Mouse (Mus musculus) urinary bladder, postnatal 10 days (tissue): Measurements from ENCODE around the gene Ciapin1.

Experiments
- DNase-seq: peaks from one replicate; pipeline ENCODE4 v3.0.0; 2022; ENCODE audit warnings: low spot score

The Ciapin1 gene

DNA sequence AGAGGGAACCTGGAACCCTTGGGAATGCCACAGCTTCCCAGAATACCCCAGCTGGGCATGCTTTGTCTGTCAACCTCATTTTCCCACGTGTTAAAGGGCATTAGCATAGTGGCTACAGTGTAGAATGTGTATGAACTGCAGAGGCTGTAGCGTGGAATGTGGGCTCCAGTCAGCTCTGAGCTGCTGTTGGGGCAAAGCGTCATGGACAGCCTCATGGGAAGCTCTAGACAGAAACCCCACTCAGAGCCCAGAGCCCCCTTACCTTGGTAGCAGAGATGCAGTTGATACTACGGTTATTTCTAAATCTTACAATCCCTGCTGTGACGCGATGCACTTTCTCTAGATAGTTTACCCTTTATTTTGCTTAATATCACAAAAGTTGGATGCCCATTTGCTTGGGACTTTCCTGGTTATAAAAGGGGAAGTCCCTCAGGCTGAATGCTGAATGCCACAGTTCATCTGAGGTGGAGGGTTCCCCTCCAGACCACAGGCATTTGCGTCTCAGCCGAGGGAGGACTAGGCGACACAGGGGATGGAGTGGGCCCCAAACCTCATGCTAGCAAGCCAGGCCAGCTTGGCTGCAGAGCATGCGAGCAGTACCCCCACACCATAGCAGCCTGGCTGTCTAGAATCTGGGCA, 59.1 kb downstream of the Ciapin1 start:
- DNase-seq = no peak

DNA sequence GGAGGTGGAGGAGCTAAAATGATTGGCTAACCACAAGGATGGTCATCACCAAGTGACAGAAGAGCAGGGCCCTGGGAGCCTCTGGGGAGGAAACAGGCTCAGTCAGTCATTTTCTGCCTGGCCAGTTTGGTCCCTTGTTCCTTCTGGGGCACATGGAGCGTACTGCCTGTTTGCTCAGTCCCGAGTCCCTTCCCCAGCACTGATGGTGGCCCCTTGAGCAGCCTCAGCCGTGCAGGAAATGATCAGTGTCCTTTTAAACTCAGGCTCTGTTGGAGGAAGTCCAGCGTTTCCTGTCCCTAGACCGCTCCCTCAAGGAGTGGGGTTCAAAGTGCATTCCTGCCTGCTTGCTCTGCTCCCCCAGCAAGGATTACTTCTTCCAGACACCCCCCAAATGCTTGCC, 59.7 kb downstream of the Ciapin1 start:
- DNase-seq = no peak

DNA sequence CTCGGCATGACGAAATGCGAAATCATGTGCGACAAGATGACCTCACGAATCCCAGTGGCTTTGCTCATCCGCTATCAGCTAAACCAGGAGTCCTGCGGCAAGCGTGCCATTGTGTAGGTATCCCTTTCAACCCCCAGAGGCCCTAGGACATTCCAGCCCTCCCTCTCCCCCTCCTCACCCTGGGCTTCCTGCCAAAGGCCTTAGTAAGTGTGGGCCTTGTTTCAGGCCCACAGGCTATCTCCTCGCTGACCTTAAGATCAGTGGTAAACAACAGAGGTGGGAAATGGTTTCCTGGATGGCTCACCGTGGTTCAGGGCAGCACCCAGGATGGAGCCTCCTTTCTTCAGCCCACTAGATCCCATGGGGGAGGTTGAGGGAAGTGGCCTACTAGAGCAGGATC, 60.1 kb downstream of the Ciapin1 start:
- DNase-seq = no peak

DNA sequence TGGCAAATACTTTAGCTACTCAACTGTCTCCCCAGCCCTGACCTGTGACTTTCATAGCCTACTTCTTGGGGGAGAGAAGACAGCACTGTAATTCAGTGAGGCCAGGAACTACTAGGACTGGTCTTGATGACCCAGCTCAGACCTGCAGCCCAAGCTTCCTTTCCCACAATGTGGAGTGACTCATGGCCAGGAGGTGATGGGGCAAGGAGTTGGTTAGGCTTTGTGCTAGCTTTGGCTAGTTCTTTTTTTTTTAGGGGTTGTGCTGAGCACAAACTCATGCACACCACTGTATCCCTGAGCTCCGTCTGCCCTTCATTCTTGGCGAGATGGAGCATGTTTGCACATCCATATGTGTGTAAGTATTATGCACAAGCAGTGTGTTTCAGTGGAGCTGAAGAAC, 61.8 kb downstream of the Ciapin1 start:
- DNase-seq = no peak

DNA sequence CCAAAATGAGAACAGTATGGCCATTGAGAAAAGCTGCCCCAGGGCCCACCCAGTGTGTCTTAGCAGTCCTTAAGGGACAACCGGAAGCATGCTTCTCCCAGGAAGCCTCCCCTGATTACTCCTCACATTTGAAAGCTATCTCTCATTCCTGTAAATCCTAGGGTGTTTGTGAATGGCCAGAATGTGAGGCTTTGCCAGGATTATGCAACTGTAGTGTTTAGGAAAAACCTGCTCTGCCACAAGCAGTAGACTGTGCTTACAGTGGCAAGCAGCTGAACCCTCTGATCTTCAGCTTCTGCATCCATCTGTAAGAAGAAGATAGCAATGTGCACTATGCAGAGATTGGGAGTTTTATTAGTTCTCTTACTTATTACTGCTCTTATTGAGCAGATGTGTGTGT, 63.6 kb downstream of the Ciapin1 start:
- DNase-seq = no peak

DNA sequence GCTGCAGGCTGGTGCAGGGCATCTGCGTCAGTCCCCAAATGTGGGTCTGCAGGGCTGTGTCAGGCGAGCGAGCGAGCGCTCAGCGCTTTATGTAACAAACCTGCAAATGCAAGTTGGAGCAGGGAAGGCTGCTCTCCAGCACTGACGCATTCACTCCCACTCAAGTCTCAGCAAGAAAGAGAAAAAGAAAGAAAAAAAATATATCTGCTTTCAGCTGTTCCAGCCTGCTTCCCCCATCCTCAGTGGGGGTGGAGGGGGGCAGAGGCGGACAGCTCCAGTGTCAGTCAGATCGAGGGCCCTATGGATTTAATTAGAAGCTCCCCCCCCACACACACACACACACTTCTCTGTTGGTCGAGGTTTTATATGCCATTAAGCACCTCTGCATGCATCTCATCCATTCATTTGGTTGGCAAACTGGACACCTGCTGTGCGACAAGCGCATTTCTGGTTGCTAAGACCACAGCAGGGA, 64.4 kb downstream of the Ciapin1 start:
- no peak for DNase-seq

DNA sequence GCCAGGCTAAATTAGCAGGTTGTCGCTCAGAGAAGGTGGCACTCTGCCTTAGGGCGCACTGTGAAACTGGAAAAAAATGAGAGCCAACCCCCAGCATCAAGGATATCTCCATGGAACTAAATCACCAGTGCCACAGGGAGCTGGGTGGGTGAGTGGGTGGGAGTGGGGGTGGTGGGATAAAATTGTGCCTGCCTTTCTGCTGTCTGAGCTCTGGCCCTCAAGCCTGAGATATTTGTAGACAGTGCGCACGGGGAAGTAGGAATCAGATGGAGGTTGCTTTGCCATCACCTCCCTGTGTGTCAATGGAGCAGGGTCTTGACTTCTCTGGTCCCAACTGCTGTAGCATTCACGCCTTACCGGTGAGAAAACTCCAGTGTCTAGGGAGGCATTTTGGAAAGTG, 65.1 kb downstream of the Ciapin1 start:
- DNase-seq = no peak

DNA sequence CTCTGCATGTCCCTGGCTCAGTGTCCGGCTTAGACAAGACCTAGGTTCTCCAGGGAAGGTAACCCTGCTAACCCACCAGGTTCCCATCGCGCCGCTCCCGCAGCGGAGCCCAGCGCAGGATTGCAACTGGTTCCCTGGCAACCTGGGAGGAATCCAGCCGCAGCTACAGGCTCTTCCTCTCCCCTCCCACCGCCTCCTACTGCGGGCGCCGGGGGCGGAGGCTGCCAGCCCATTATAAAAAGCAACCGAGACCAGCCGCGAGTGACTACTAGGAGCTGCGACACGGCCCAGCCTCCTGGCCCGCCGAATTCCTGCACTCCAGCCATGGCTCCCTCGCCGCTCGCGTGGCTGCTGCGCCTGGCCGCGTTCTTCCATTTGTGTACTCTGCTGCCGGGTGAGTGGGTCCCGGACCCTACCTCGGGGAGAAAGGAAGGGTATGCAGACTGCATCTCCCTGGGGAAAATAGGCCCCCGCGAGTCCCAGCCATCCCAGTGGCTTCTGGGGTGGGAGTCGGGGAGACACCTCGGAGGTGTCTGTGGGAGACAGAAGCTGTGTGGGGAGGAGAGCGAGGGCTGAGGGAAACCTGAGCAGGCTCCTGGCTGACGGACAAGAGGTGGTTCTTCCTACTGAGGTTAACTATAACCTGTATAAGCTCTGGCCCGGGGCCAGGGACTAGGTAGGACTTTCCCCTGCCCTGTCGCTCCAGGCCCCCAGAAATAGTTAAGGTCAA, 66.1 kb downstream of the Ciapin1 start, which contains the start of gene Cx3cl1:
TSS of gene Cx3cl1 (plus strand) at position 69 of the 730 bp plus-strand sequence.
- DNase-seq = peak; percentile 18

DNA sequence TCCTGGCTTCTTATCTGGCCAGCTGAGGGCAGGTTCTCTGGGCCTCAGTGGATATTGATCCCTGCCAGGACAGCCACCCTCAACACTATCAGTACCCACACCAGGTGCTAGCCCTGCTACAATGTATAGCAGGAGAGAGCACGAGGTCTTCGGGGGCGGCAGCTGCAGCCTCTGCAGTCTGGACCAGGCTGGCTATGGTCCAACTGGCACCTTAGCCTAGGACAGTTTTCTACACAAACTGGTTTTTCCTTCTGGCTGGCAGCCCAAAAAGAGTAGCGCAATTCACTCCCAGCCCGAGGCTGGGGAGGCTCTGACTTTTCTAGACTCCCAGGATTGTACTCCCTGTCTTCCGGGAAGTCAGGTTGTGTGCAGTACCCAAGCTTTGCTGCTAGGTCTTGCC, 67.2 kb downstream of the Ciapin1 start:
- DNase-seq = no peak
